Mouse (Mus musculus) embryonic stem cell, embryonic (primary cell): ENCODE data around the gene Slc7a7.
"Not testable (repeated sequence)": the region's sequence is repeated elsewhere in the genome, so short reads cannot be mapped to it uniquely, and the experiment has no call there.

Experiments
- CTCF ChIA-PET, 4 experiments: fragments of 300-600 bp in 2 of 4; fragments of 350-600 bp in 2 of 4; sonication (Branson Sonifier 250); formaldehyde crosslinking; loops; one replicate each; lab custom pipeline; 2022; ENCODE audit warnings: inconsistent platforms in 2 of 4; lab: Charles Lee
- POLR2A ChIA-PET, 4 experiments: fragments of 300-600 bp in 2 of 4; fragments of 350-600 bp in 2 of 4; sonication (Branson Sonifier 250); formaldehyde crosslinking; loops; one replicate each; lab custom pipeline; 2022; ENCODE audit warnings: antibody characterized with exemption in 4 of 4, inconsistent platforms in 1 of 4; lab: Charles Lee

Slc7a7 gene

GRCm38 (mm10) chr14:54352314-54352713, 65.3 kb downstream of the Slc7a7 start:
- POLR2A ChIA-PET, result interaction anchor here in 1 of 4 experiments (1.6 kb wide), 1 partner anchor 93 kb away, joined by 3 read pairs; no protein-coding TSS in a partner anchor
- CTCF ChIA-PET, result no interaction called here

GRCm38 (mm10) chr14:54350773-54351541, 66.6 kb downstream of the Slc7a7 start:
- CTCF ChIA-PET, result not testable (repeated sequence)
- POLR2A ChIA-PET, result interaction anchor here in 2 of 4 experiments (0.9 to 1.6 kb wide), 2 partner anchors 10 to 91 kb away, joined by 3 read pairs; no protein-coding TSS in a partner anchor

- POLR2A ChIA-PET, result interaction anchor here in 2 of 4 experiments (0.6 to 3.4 kb wide), 16 partner anchors 8 to 170 kb away, joined by 3 to 47 read pairs (median 3); partner anchors contain the start of genes Mrpl52 (in 1 of the 2) and Oxa1l (in 1 of the 2)
- CTCF ChIA-PET, result interaction anchor here in 2 of 4 experiments (0.5 to 1.9 kb wide), 6 partner anchors 34 to 1411 kb away, joined by 3 to 10 read pairs (median 4); no protein-coding TSS in a partner anchor
These were observed 75.8 kb downstream of the Slc7a7 start for GRCm38 (mm10) chr14:54341807-54342206.

- ChIA-PET POLR2A (interaction anchor here in 3 of 4 experiments (0.7 to 3.4 kb wide), 17 partner anchors 9 to 107 kb away, joined by 3 to 47 read pairs (median 3); partner anchors contain the start of genes Mrpl52 (in 1 of the 3) and Oxa1l (in 1 of the 3)), CTCF (interaction anchor here in 3 of 4 experiments (0.6 to 1.9 kb wide), 5 partner anchors 35 to 113 kb away, joined by 3 to 10 read pairs (median 5); no protein-coding TSS in a partner anchor)
These were observed 76.7 kb downstream of the Slc7a7 start for GRCm38 (mm10) chr14:54340836-54341235.

GRCm38 (mm10) chr14:54333452-54334189, 84.0 kb downstream of the Slc7a7 start:
- POLR2A ChIA-PET, result interaction anchor here in 1 of 4 experiments (0.5 to 4.7 kb wide), 5 partner anchors 8 to 163 kb away, joined by 4 to 47 read pairs (median 5); no protein-coding TSS in a partner anchor
- CTCF ChIA-PET, result interaction anchor here (0.7 to 1.6 kb wide), 5 partner anchors 76 to 258 kb away, joined by 3 to 8 read pairs (median 4); partner anchors contain the start of gene Lrp10 (in 1 of the 4)

GRCm38 (mm10) chr14:54332176-54333074, 85.2 kb downstream of the Slc7a7 start:
- ChIA-PET CTCF (interaction anchor here in 2 of 4 experiments (0.6 to 1.0 kb wide), 2 partner anchors 93 to 765 kb away, joined by 3 to 6 read pairs; no protein-coding TSS in a partner anchor), POLR2A (interaction anchor here in 2 of 4 experiments (0.5 to 4.7 kb wide), 5 partner anchors 9 to 100 kb away, joined by 3 to 47 read pairs (median 5); partner anchors contain the start of gene Oxa1l (in 1 of the 2))

GRCm38 (mm10) chr14:54331178-54331577, 86.4 kb downstream of the Slc7a7 start:
- ChIA-PET CTCF (interaction anchor here in 2 of 4 experiments (0.6 to 1.4 kb wide), 4 partner anchors 45 to 375 kb away, joined by 3 to 8 read pairs (median 4); no protein-coding TSS in a partner anchor), POLR2A (interaction anchor here in 3 of 4 experiments (0.6 to 4.7 kb wide), 10 partner anchors 8 to 96 kb away, joined by 3 to 47 read pairs (median 6); partner anchors contain the start of genes Oxa1l (in 2 of the 3), Abhd4 (in 1 of the 3) and Dad1 (in 1 of the 3))

- POLR2A ChIA-PET, result interaction anchor here in 2 of 4 experiments (0.6 to 4.7 kb wide), 4 partner anchors 9 to 19 kb away, joined by 3 to 47 read pairs (median 3); no protein-coding TSS in a partner anchor
- CTCF ChIA-PET, result interaction anchor here in 2 of 4 experiments (0.6 to 1.7 kb wide), 2 partner anchors 95 to 135 kb away, joined by 4 to 5 read pairs; partner anchors contain the start of gene Lrp10 (in 1 of the 2)
These were observed 88.4 kb downstream of the Slc7a7 start for GRCm38 (mm10) chr14:54329201-54329600.

GRCm38 (mm10) chr14:54328548-54328947, 89.0 kb downstream of the Slc7a7 start:
- POLR2A ChIA-PET, result interaction anchor here in 1 of 4 experiments (1.1 to 1.2 kb wide), 2 partner anchors 10 to 53 kb away, joined by 3 read pairs; no protein-coding TSS in a partner anchor
- CTCF ChIA-PET, result no interaction called here

- ChIA-PET CTCF (interaction anchor here in 2 of 4 experiments (0.9 to 1.1 kb wide), 2 partner anchors 12 to 97 kb away, joined by 3 read pairs; no protein-coding TSS in a partner anchor), POLR2A (interaction anchor here in 2 of 4 experiments (0.7 to 0.9 kb wide), 5 partner anchors 12 to 91 kb away, joined by 3 read pairs; no protein-coding TSS in a partner anchor)
These were observed 93.1 kb downstream of the Slc7a7 start for GRCm38 (mm10) chr14:54324486-54324885.

GRCm38 (mm10) chr14:54321556-54322376, 95.8 kb downstream of the Slc7a7 start:
- ChIA-PET CTCF (interaction anchor here in 1 of 4 experiments (1.0 kb wide), 1 partner anchor 95 kb away, joined by 3 read pairs; the partner anchor contains the start of gene Slc7a7), POLR2A (interaction anchor here in 1 of 4 experiments (0.5 to 1.2 kb wide), 2 partner anchors 9 to 1828 kb away, joined by 3 read pairs; no protein-coding TSS in a partner anchor)
